Mouse (Mus musculus): ENCODE measurements around the gene Mrtfa.

GRCm38 (mm10) chr15:81225016-81225415, 34.5 kb upstream of the Mrtfa start:
- TF ChIP-seq CTCF (IDR thresholded peaks at IDR 0.05; ENCODE audit: borderline replicate concordance, extremely low read depth, insufficient read depth, insufficient read length): no peak
- no peak for TF ChIP-seq POLR2A (IDR thresholded peaks at IDR 0.05; ENCODE audit: borderline replicate concordance, extremely low read depth, insufficient read depth, insufficient read length, poor library complexity, severe bottlenecking)
